Mouse (Mus musculus): Measurements from ENCODE around the gene Hdac4.

- TF ChIP-seq CTCF (IDR thresholded peaks at IDR 0.05) (no peak), EP300 (IDR thresholded peaks at IDR 0.05) (no peak)
These were observed 280.9 kb downstream of the Hdac4 start for GRCm38 (mm10) chr1:91914648-91915047.
